13 mouse cellular contexts compared by ENCODE assay signal in the genomic region with DNA sequence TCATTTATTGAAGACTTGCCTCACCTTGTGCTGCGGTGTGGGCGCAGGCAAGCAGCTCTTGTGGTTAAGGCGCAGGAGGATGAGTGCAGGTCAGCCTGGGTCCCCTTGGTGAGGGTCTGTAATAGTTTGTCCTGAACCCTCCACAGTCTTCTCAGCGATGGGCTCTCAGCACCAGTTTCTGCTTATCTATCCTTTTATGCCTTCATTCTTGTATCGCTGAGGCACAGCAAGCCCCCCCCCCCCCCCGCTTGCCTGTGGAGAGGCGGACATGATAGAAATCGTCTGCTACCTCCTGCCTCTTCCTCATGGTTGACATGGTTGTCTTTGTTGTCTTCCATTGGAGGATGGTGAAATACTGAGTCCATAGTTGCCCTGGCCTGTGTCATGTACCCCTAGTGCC.
"Had no signal": no experiment of that assay in that cellular context is flagged by ENCODE, and none has a peak within 500 bp of the region (broad histone marks: within the 10 kb centered on the region; RNA-seq: fewer than 3 reads in every experiment).

No protein-coding gene starts in this region.

- H3K9me3 ChIP-seq: limb, embryonic 10.5 days; midbrain, embryonic 10.5 days; neural tube, embryonic 15.5 days had no signal

- DNase-seq: kidney, adult 18-20 months; lung, adult 2 months; lung, postnatal 36 days; midbrain, embryonic 14.5 days; retina, postnatal 1 day; thymus, postnatal 4 days had no signal

- ATAC-seq: lung, postnatal 0 days had no signal

- H3K4me3 ChIP-seq: left cerebral cortex, adult 2 months; limb, embryonic 10.5 days; midbrain, embryonic 10.5 days; myocyte; neural tube, embryonic 15.5 days had no signal

- H3K9ac ChIP-seq: neural tube, embryonic 15.5 days had no signal

- H3K4me2 ChIP-seq: neural tube, embryonic 15.5 days had no signal

- H3K27ac ChIP-seq: left cerebral cortex, adult 2 months; limb, embryonic 10.5 days; midbrain, embryonic 10.5 days; neural tube, embryonic 15.5 days; stomach, postnatal 0 days had no signal

- H3K27me3 ChIP-seq: neural tube, embryonic 15.5 days had no signal
